Mouse (Mus musculus): Measurements from ENCODE around the gene Upf1.
A peak's percentile ranks its signal among the peaks of the same experiment; 100 is the strongest.

Upf1 gene

GRCm38 (mm10) chr8:70353194-70353817 lies at the start of gene Upf1:
TSS of gene Upf1 (minus strand) at chr8:70353278.
- peak; percentile 99 to 100 for DNase-seq (ENCODE audit: low spot score in 2 of 2)

- no peak for DNase-seq (ENCODE audit: low spot score in 2 of 2)
Measured at GRCm38 (mm10) chr8:70397611-70398563, 44.8 kb upstream of the Upf1 start.

- DNase-seq (ENCODE audit: low spot score in 2 of 2), result no peak
Measured at GRCm38 (mm10) chr8:70396184-70396583, 43.1 kb upstream of the Upf1 start.

GRCm38 (mm10) chr8:70395649-70396048 lies 42.6 kb upstream of the Upf1 start:
- DNase-seq (ENCODE audit: low spot score in 2 of 2), result no peak

- no peak for DNase-seq (ENCODE audit: low spot score in 2 of 2)
Measured at GRCm38 (mm10) chr8:70394269-70394998, 41.4 kb upstream of the Upf1 start.

GRCm38 (mm10) chr8:70393087-70393486 lies 40.0 kb upstream of the Upf1 start:
- no peak for DNase-seq (ENCODE audit: low spot score in 2 of 2)

GRCm38 (mm10) chr8:70389678-70390077 lies 36.6 kb upstream of the Upf1 start:
- DNase-seq (ENCODE audit: low spot score in 2 of 2), result no peak

GRCm38 (mm10) chr8:70383287-70383686 lies 30.2 kb upstream of the Upf1 start:
- DNase-seq (ENCODE audit: low spot score in 2 of 2), result peak; percentile 68 to 70

- no peak for DNase-seq (ENCODE audit: low spot score in 2 of 2)
Measured at GRCm38 (mm10) chr8:70380069-70380468, 27.0 kb upstream of the Upf1 start.

- no peak for DNase-seq (ENCODE audit: low spot score in 2 of 2)
Measured at GRCm38 (mm10) chr8:70377049-70377448, 24.0 kb upstream of the Upf1 start.

- DNase-seq (ENCODE audit: low spot score in 2 of 2), result peak in 1 of 2 experiments; percentile 29
Measured at GRCm38 (mm10) chr8:70376275-70376741, 23.2 kb upstream of the Upf1 start.

GRCm38 (mm10) chr8:70375212-70375859 lies 22.3 kb upstream of the Upf1 start:
- no peak for DNase-seq (ENCODE audit: low spot score in 2 of 2)

GRCm38 (mm10) chr8:70374318-70374927 lies 21.3 kb upstream of the Upf1 start:
- DNase-seq (ENCODE audit: low spot score in 2 of 2), result peak in 1 of 2 experiments; percentile 55

GRCm38 (mm10) chr8:70373397-70374317 lies 20.6 kb upstream of the Upf1 start, which contains the start of gene Comp:
TSS of gene Comp (plus strand) at chr8:70373558.
- no peak for DNase-seq (ENCODE audit: low spot score in 2 of 2)

- no peak for DNase-seq (ENCODE audit: low spot score in 2 of 2)
Measured at GRCm38 (mm10) chr8:70371951-70372350, 18.9 kb upstream of the Upf1 start.

- DNase-seq (ENCODE audit: low spot score in 2 of 2), result no peak
Measured at GRCm38 (mm10) chr8:70370476-70370875, 17.4 kb upstream of the Upf1 start.

- DNase-seq (ENCODE audit: low spot score in 2 of 2), result no peak
Measured at GRCm38 (mm10) chr8:70366588-70366987, 13.5 kb upstream of the Upf1 start.

- peak in 1 of 2 experiments; percentile 30 for DNase-seq (ENCODE audit: low spot score in 2 of 2)
Measured at GRCm38 (mm10) chr8:70364066-70364465, 11.0 kb upstream of the Upf1 start.

- no peak for DNase-seq (ENCODE audit: low spot score in 2 of 2)
Measured at GRCm38 (mm10) chr8:70361484-70362032, 8.5 kb upstream of the Upf1 start.

GRCm38 (mm10) chr8:70360769-70361168 lies 7.7 kb upstream of the Upf1 start:
- peak in 1 of 2 experiments; percentile 37 for DNase-seq (ENCODE audit: low spot score in 2 of 2)

Measured in right cerebral cortex, postnatal 10 days (tissue).